21 mouse cellular contexts compared by ENCODE assay signal in genomic region chr5:149837379-149837778, GRCm38 (mm10).
DNase-seq lines count a peak whose midpoint lies in the region; ATAC-seq lines count a peak whose summit lies in the region.
"Had no signal": no experiment of that assay in that cellular context is flagged by ENCODE, and none has a peak within 500 bp of the region (broad histone marks: within the 10 kb centered on the region; RNA-seq: fewer than 3 reads in every experiment).

No protein-coding gene starts in this region.

- no peaks in the 10 kb centered on the region for H3K9me3 ChIP-seq in embryonic facial prominence, embryonic 14.5 days (ENCODE audit: control insufficient read depth, low read length)
- H3K9me3 ChIP-seq in embryonic facial prominence, embryonic 10.5 days = no peaks in the 10 kb centered on the region; the same call in 1 of the 2 replicates
- no peaks in the 10 kb centered on the region for H3K9me3 ChIP-seq in neural tube, embryonic 13.5 days
- H3K9me3 ChIP-seq: embryonic facial prominence, embryonic 13.5 days; forebrain, embryonic 13.5 days; forebrain, embryonic 15.5 days had no signal

- H3K9ac ChIP-seq in embryonic facial prominence, embryonic 14.5 days (ENCODE audit: low read depth, low read length) = no peak overlapping the region
- H3K9ac ChIP-seq in neural tube, embryonic 13.5 days = no peak overlapping the region
- H3K9ac ChIP-seq: embryonic facial prominence, embryonic 13.5 days; forebrain, embryonic 13.5 days; forebrain, embryonic 15.5 days; forebrain, postnatal 0 days had no signal

- no peak overlapping the region for H3K4me3 ChIP-seq in embryonic facial prominence, embryonic 14.5 days (ENCODE audit: low read depth, low read length)
- no peak overlapping the region for H3K4me3 ChIP-seq in embryonic facial prominence, embryonic 10.5 days
- no peak overlapping the region for H3K4me3 ChIP-seq in neural tube, embryonic 13.5 days
- H3K4me3 ChIP-seq: embryonic facial prominence, embryonic 13.5 days; forebrain, embryonic 13.5 days; forebrain, embryonic 15.5 days had no signal

- 54% methylated on average over 2 of the region's 2 CpGs for WGBS in embryonic facial prominence, embryonic 14.5 days
- 78% methylated on average over 2 of the region's 2 CpGs for whole genome bisulfite sequencing in embryonic facial prominence, embryonic 10.5 days
- WGBS in neural tube, embryonic 13.5 days = 60% methylated on average over 2 of the region's 2 CpGs

- DNase-seq in embryonic facial prominence, embryonic 14.5 days (ENCODE audit: low spot score) = peak; percentile 42
- no peak for DNase-seq in embryonic facial prominence, embryonic 10.5 days (ENCODE audit: low spot score)
- no peak for DNase-seq in neural tube, embryonic 10.5 days (ENCODE audit: extremely low spot score, low spot score)
- no peak for DNase-seq in thymus, postnatal 10 days (ENCODE audit: low spot score in 2 of 2)
- DNase-seq: adrenal gland, adult 2 months; adrenal gland, postnatal 10 days; adrenal gland, postnatal 25 days; B cell, adult 2 months; cerebellum, adult 11 months; cerebellum, adult 2 months; cerebellum, adult 9-10 months; cerebellum, postnatal 10 days; cerebellum, postnatal 25 days; forebrain, postnatal 0 days had no signal

- H3K27me3 ChIP-seq in embryonic facial prominence, embryonic 14.5 days (replicated peaks; ENCODE audit: control insufficient read depth, insufficient read depth, low read length) = no peaks in the 10 kb centered on the region
- H3K27me3 ChIP-seq in embryonic facial prominence, embryonic 10.5 days (replicated peaks; ENCODE audit: low read depth, poor library complexity, severe bottlenecking) = no peaks in the 10 kb centered on the region
- H3K27me3 ChIP-seq in neural tube, embryonic 13.5 days = no peaks in the 10 kb centered on the region
- H3K27me3 ChIP-seq: CH12.LX; forebrain, embryonic 13.5 days; forebrain, embryonic 15.5 days had no signal

- no peaks in the 10 kb centered on the region for H3K4me1 ChIP-seq in embryonic facial prominence, embryonic 14.5 days (ENCODE audit: control insufficient read depth, insufficient read depth, low read length)
- no peaks in the 10 kb centered on the region for H3K4me1 ChIP-seq in embryonic facial prominence, embryonic 10.5 days
- 0 out of 2 replicates have a peak, but pooled peaks cover 4% of the 10 kb centered on the region for H3K4me1 ChIP-seq in neural tube, embryonic 13.5 days (replicated peaks)
- H3K4me1 ChIP-seq: forebrain, embryonic 13.5 days; forebrain, embryonic 15.5 days had no signal

- no peak for ATAC-seq in embryonic facial prominence, embryonic 14.5 days (ENCODE audit: low read depth)
- 0 out of 2 replicates have a peak, but pooled peaks have one; percentile 55 for ATAC-seq in neural tube, embryonic 13.5 days (ENCODE audit: low read depth)
- ATAC-seq: CD4-positive, CD25-positive, alpha-beta regulatory T cell, adult 4 months; forebrain, embryonic 13.5 days; forebrain, embryonic 15.5 days; forebrain, postnatal 0 days had no signal

- no peaks in the 10 kb centered on the region for H3K36me3 ChIP-seq in embryonic facial prominence, embryonic 14.5 days (ENCODE audit: control insufficient read depth, insufficient read depth, low read length)
- H3K36me3 ChIP-seq in embryonic facial prominence, embryonic 10.5 days (replicated peaks) = no peaks in the 10 kb centered on the region
- no peaks in the 10 kb centered on the region for H3K36me3 ChIP-seq in neural tube, embryonic 13.5 days
- H3K36me3 ChIP-seq: embryonic facial prominence, embryonic 13.5 days; forebrain, embryonic 15.5 days; G1E had no signal

- no peak overlapping the region for H3K27ac ChIP-seq in embryonic facial prominence, embryonic 14.5 days (replicated peaks; ENCODE audit: low read depth, low read length)
- no peak overlapping the region for H3K27ac ChIP-seq in embryonic facial prominence, embryonic 10.5 days (replicated peaks)
- no peak overlapping the region for H3K27ac ChIP-seq in neural tube, embryonic 13.5 days (replicated peaks)
- H3K27ac ChIP-seq: embryonic facial prominence, embryonic 13.5 days; forebrain, embryonic 13.5 days; forebrain, embryonic 15.5 days had no signal

- H3K4me2 ChIP-seq in embryonic facial prominence, embryonic 14.5 days (ENCODE audit: low read depth, low read length) = no peak overlapping the region
- H3K4me2 ChIP-seq in neural tube, embryonic 13.5 days = no peak overlapping the region
- H3K4me2 ChIP-seq: embryonic facial prominence, embryonic 13.5 days; forebrain, embryonic 13.5 days; forebrain, embryonic 15.5 days had no signal
